Mouse (Mus musculus): Measurements from ENCODE around the gene Kansl1.

GRCm38 (mm10) chr11:104435753-104436152 lies 32.9 kb downstream of the Kansl1 start:
- TF ChIP-seq POLR2A (IDR thresholded peaks at IDR 0.05; ENCODE audit: insufficient read length, low read depth): no peak
- TF ChIP-seq USF1 (IDR thresholded peaks at IDR 0.05; ENCODE audit: low read depth): no peak
- no peak for TF ChIP-seq E2F4 (IDR thresholded peaks at IDR 0.05; ENCODE audit: insufficient read depth)
- no peak for TF ChIP-seq MAX (IDR thresholded peaks at IDR 0.05; ENCODE audit: low read depth)
